Mouse (Mus musculus) CH12.LX (cell line): ENCODE results near the gene Rapgef2. TPM values are rescaled to one million over a fixed set of nuclear protein-coding genes. Genes with fewer than 3 reads are reported as not detected.

Experiments used
- DNase-seq: peaks from one replicate; pipeline ENCODE4 v3.0.0-alpha.2; 2013; ENCODE audit errors: extremely low read depth
- H3K27ac ChIP-seq: 2 replicates; pipeline ENCODE4 v1.5.1; 2012; ENCODE audit warnings: low read depth, mild to moderate bottlenecking, control low read depth, moderate library complexity; ENCODE audit not compliant: insufficient read depth
- H3K27me3 ChIP-seq: replicated peaks from 2 replicates; pipeline ENCODE3; 2012; ENCODE audit warnings: inconsistent platforms
- H3K36me3 ChIP-seq, 2 experiments: replicated peaks in 1 of 2; 2 replicates each; pipeline versions ENCODE3 to v1.6.1; 2012; ENCODE audit warnings: inconsistent platforms in 1 of 2, low read length in 1 of 2, mild to moderate bottlenecking in 1 of 2, mixed read lengths in 1 of 2, moderate library complexity in 1 of 2; ENCODE audit not compliant: control insufficient read depth in 1 of 2, insufficient read depth in 1 of 2
- H3K4me1 ChIP-seq, 2 experiments: 2 replicates each; pipeline ENCODE4 v1.6.1; 2012; ENCODE audit warnings: inconsistent platforms in 1 of 2, moderate library complexity in 1 of 2; ENCODE audit not compliant: insufficient read depth in 2 of 2, control insufficient read depth in 1 of 2
- H3K4me2 ChIP-seq: 2 replicates; pipeline ENCODE4 v1.6.1; 2012; ENCODE audit warnings: low read depth, mild to moderate bottlenecking, control low read depth; ENCODE audit not compliant: poor library complexity, insufficient read depth, severe bottlenecking
- H3K4me3 ChIP-seq, 3 experiments: fragments of 150-350 bp in 1 of 3; sonication (generic) in 1 of 3; replicated peaks in 1 of 3; 2 replicates each; pipeline versions ENCODE3 to v1.5.1; 2011 to 2012; ENCODE audit warnings: low read depth in 2 of 3, low read length in 2 of 3, mild to moderate bottlenecking in 2 of 3, moderate library complexity in 2 of 3, control low read depth in 1 of 3, improper control_type of control experiment in 1 of 3, inconsistent platforms in 1 of 3, mixed read lengths in 1 of 3; ENCODE audit not compliant: poor library complexity in 1 of 3
- H3K79me2 ChIP-seq: replicated peaks from 2 replicates; pipeline ENCODE4 v1.6.1; 2012; ENCODE audit warnings: mild to moderate bottlenecking, moderate library complexity; ENCODE audit not compliant: control insufficient read depth, poor library complexity, insufficient read depth, severe bottlenecking; ENCODE audit errors: extremely low read depth
- H3K9ac ChIP-seq: 2 replicates; pipeline ENCODE4 v1.6.1; 2012; ENCODE audit warnings: low read depth, mild to moderate bottlenecking, control low read depth, moderate library complexity; ENCODE audit not compliant: insufficient read depth
- H3K9me3 ChIP-seq: replicated peaks from 2 replicates; pipeline ENCODE3; 2012; ENCODE audit warnings: low read length, inconsistent platforms, mixed read lengths
- BHLHE40 ChIP-seq: IDR thresholded peaks from 2 replicates; pipeline ENCODE4 v1.6.1; 2011; ENCODE audit warnings: mild to moderate bottlenecking, low read depth, low read length, improper control_type of control experiment
- CHD1 ChIP-seq: IDR thresholded peaks from 2 replicates; pipeline ENCODE4 v1.6.1; 2012; ENCODE audit warnings: low read depth, low read length, improper control_type of control experiment, inconsistent platforms
- CHD2 ChIP-seq: IDR thresholded peaks from 2 replicates; pipeline ENCODE4 v1.6.1; 2011; ENCODE audit warnings: low read length, improper control_type of control experiment
- CTCF ChIP-seq, 2 experiments: IDR thresholded peaks in 1 of 2; conservative IDR thresholded peaks in 1 of 2; 2 replicates each; pipeline ENCODE4 v1.5.1; 2011 to 2012; ENCODE audit warnings: low read depth in 2 of 2, low read length in 2 of 2, improper control_type of control experiment in 1 of 2, inconsistent platforms in 1 of 2, mild to moderate bottlenecking in 1 of 2, moderate library complexity in 1 of 2
- E2F4 ChIP-seq: IDR thresholded peaks from 2 replicates; pipeline ENCODE4 v1.6.1; 2011; ENCODE audit warnings: low read depth, low read length, improper control_type of control experiment; ENCODE audit not compliant: insufficient replicate concordance
- EP300 ChIP-seq: IDR thresholded peaks from 2 replicates; pipeline ENCODE4 v1.6.1; 2011; ENCODE audit warnings: low read length, improper control_type of control experiment
- ETS1 ChIP-seq: conservative IDR thresholded peaks from 2 replicates; pipeline ENCODE4 v1.6.1; 2012; ENCODE audit warnings: low read depth, mild to moderate bottlenecking, inconsistent platforms, low read length, improper control_type of control experiment, moderate library complexity
- GABPA ChIP-seq: IDR thresholded peaks from 2 replicates; pipeline ENCODE4 v1.6.1; 2012; ENCODE audit warnings: low read depth, low read length, improper control_type of control experiment, inconsistent platforms; ENCODE audit not compliant: insufficient replicate concordance
- HCFC1 ChIP-seq: IDR thresholded peaks from 2 replicates; pipeline ENCODE4 v1.6.1; 2012; ENCODE audit warnings: low read depth, mild to moderate bottlenecking, inconsistent platforms, low read length, improper control_type of control experiment
- IRF4 ChIP-seq: IDR thresholded peaks from 2 replicates; pipeline ENCODE4 v1.6.1; 2014; ENCODE audit warnings: low read depth, mild to moderate bottlenecking, inconsistent platforms, low read length, improper control_type of control experiment
- JUN ChIP-seq: IDR thresholded peaks from 2 replicates; pipeline ENCODE4 v1.6.1; 2011; ENCODE audit warnings: low read depth, mild to moderate bottlenecking, low read length, improper control_type of control experiment, moderate library complexity; ENCODE audit not compliant: insufficient read depth
- JUND ChIP-seq: conservative IDR thresholded peaks from 2 replicates; pipeline ENCODE4 v1.6.1; 2011; ENCODE audit warnings: low read depth, low read length, improper control_type of control experiment
- KAT2A ChIP-seq: IDR thresholded peaks from 2 replicates; pipeline ENCODE4 v1.6.1; 2012; ENCODE audit warnings: low read length, improper control_type of control experiment, inconsistent platforms; ENCODE audit not compliant: insufficient replicate concordance
- MAFK ChIP-seq: IDR thresholded peaks from 2 replicates; pipeline ENCODE4 v1.6.1; 2011; ENCODE audit warnings: low read length, improper control_type of control experiment; ENCODE audit not compliant: insufficient replicate concordance
- MAX ChIP-seq: IDR thresholded peaks from 2 replicates; pipeline ENCODE4 v1.6.1; 2011; ENCODE audit warnings: low read length, improper control_type of control experiment
- MAZ ChIP-seq: IDR thresholded peaks from 2 replicates; pipeline ENCODE4 v1.6.1; 2012; ENCODE audit warnings: low read depth, mild to moderate bottlenecking, inconsistent platforms, low read length, improper control_type of control experiment, moderate library complexity
- MEF2A ChIP-seq: IDR thresholded peaks from 2 replicates; pipeline ENCODE4 v1.6.1; 2014; ENCODE audit warnings: low read depth, mild to moderate bottlenecking, inconsistent platforms, low read length, improper control_type of control experiment, borderline replicate concordance
- MYC ChIP-seq: IDR thresholded peaks from 2 replicates; pipeline ENCODE4 v1.6.1; 2011; ENCODE audit warnings: low read depth, mild to moderate bottlenecking, improper control_type of control experiment, low read length
- NELFE ChIP-seq: IDR thresholded peaks from 2 replicates; pipeline ENCODE4 v1.6.1; 2011; ENCODE audit warnings: low read depth, low read length, improper control_type of control experiment
- NRF1 ChIP-seq: IDR thresholded peaks from 2 replicates; pipeline ENCODE4 v1.6.1; 2014; ENCODE audit warnings: low read depth, mild to moderate bottlenecking, inconsistent platforms, low read length, improper control_type of control experiment, moderate library complexity
- PAX5 ChIP-seq: IDR thresholded peaks from 2 replicates; pipeline ENCODE4 v1.6.1; 2012; ENCODE audit warnings: low read length, inconsistent platforms, mixed read lengths
- POLR2A ChIP-seq: IDR thresholded peaks from 2 replicates; pipeline ENCODE4 v1.6.1; 2011; ENCODE audit warnings: low read depth, mild to moderate bottlenecking, improper control_type of control experiment, low read length
- RAD21 ChIP-seq: IDR thresholded peaks from 2 replicates; pipeline ENCODE4 v1.6.1; 2011; ENCODE audit warnings: low read depth, mild to moderate bottlenecking, low read length, improper control_type of control experiment, moderate library complexity
- RCOR1 ChIP-seq: conservative IDR thresholded peaks from 2 replicates; pipeline ENCODE4 v1.6.1; 2012; ENCODE audit warnings: low read depth, mild to moderate bottlenecking, inconsistent platforms, low read length, improper control_type of control experiment
- SMC3 ChIP-seq: IDR thresholded peaks from 2 replicates; pipeline ENCODE4 v1.6.1; 2011; ENCODE audit warnings: low read depth, low read length, improper control_type of control experiment
- UBTF ChIP-seq: IDR thresholded peaks from 2 replicates; pipeline ENCODE4 v1.6.1; 2012; ENCODE audit warnings: low read depth, mild to moderate bottlenecking, inconsistent platforms, low read length, improper control_type of control experiment, moderate library complexity
- USF2 ChIP-seq: conservative IDR thresholded peaks from 2 replicates; pipeline ENCODE4 v1.6.1; 2011; ENCODE audit warnings: low read depth, low read length, improper control_type of control experiment
- ZC3H11A ChIP-seq: IDR thresholded peaks from 2 replicates; pipeline ENCODE4 v1.6.1; 2012; ENCODE audit warnings: low read depth, mild to moderate bottlenecking, inconsistent platforms, low read length, improper control_type of control experiment
- ZKSCAN1 ChIP-seq: IDR thresholded peaks from 2 replicates; pipeline ENCODE4 v1.6.1; 2012; ENCODE audit warnings: low read depth, inconsistent platforms, low read length, improper control_type of control experiment, borderline replicate concordance
- ZNF384 ChIP-seq: IDR thresholded peaks from 2 replicates; pipeline ENCODE4 v1.6.1; 2012; ENCODE audit warnings: low read depth, low read length, improper control_type of control experiment, inconsistent platforms
- dilution Hi-C: fragments of 300-500 bp; cut with MboI; formaldehyde crosslinking; loops from 2 replicates; pipeline ENCODE4 v1.14.3; 2020; ENCODE audit warnings: low sequenced_read_pairs; ENCODE audit not compliant: extremely low pct_unique_long_range_greater_than_20kb, extremely low pct_ligation_motif_present
- in situ Hi-C: fragments of 300-500 bp; cut with MboI; formaldehyde crosslinking; loops from 3 replicates; pipeline ENCODE4 v1.14.3; 2019; ENCODE audit warnings: low sequenced_read_pairs, low pct_ligation_motif_present, low pct_unique_long_range_greater_than_20kb, mixed read lengths
- polyA plus RNA-seq: library from polyadenylated mRNA; unstranded; fragments of >175 nt; gene quantifications from 2 replicates; pipeline ENCODE4 v1.2.1, GENCODE M21; 2012; ENCODE audit warnings: low read depth; ENCODE audit not compliant: insufficient read length
- total RNA-seq, 2 experiments: library from RNA; depleted of rRNA; stranded (reverse); fragments of 300-350 nt in 1 of 2; fragments of >200 nt in 1 of 2; gene quantifications; 2 replicates each; pipeline ENCODE4 v1.2.3; 2012 to 2014

Rapgef2 gene
- total and polyA plus RNA-seq, 3 experiments, result 0.72 to 3.1 (median 2.6) TPM

DNA sequence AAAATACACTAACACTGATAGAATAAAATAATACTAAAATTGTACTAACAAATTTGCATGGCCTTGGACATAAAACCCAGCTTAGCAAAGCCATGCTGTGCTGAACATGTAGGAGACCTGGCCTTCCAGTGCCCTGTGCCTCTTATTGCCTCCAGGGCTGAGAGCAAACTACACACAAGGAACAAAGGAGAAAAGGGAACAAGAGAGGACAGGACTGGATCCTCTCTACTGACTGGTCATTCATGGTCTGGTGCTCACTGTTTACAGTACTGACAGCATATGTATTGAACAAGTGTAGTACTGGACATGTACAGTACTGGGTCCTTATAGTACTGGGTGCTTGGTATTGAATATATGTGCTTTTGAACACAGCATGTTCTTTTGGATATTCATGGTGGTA, 58.0 kb downstream of the Rapgef2 start:
- Histone ChIP-seq H3K9me3 (no peaks in the 10 kb centered on the region), H3K9ac (no peak overlapping the region), H3K79me2 (no peaks in the 10 kb centered on the region), H3K4me2 (no peak overlapping the region), H3K4me3 (no peak overlapping the region), H3K27ac (no peak overlapping the region), H3K36me3 (no peaks in the 10 kb centered on the region), H3K4me1 (no peaks in the 10 kb centered on the region), H3K27me3 (no peaks in the 10 kb centered on the region)
- TF ChIP-seq RCOR1, result no peak
- no peak for TF ChIP-seq IRF4
- no peak for TF ChIP-seq MAX
- TF ChIP-seq JUN, result no peak
- no peak for TF ChIP-seq KAT2A
- TF ChIP-seq POLR2A, result no peak
- TF ChIP-seq GABPA, result no peak
- no peak for TF ChIP-seq JUND
- TF ChIP-seq MAFK, result no peak
- no peak for TF ChIP-seq USF2
- TF ChIP-seq PAX5, result no peak
- no peak for TF ChIP-seq NRF1
- no peak for TF ChIP-seq MYC
- no peak for TF ChIP-seq CHD1
- TF ChIP-seq MAZ, result no peak
- no peak for TF ChIP-seq ZC3H11A
- no peak for TF ChIP-seq UBTF
- no peak for TF ChIP-seq ZNF384
- TF ChIP-seq RAD21, result no peak
- dilution Hi-C loops (no loop called here), in situ Hi-C loops (no loop called here)
- DNase-seq, result no peak

DNA sequence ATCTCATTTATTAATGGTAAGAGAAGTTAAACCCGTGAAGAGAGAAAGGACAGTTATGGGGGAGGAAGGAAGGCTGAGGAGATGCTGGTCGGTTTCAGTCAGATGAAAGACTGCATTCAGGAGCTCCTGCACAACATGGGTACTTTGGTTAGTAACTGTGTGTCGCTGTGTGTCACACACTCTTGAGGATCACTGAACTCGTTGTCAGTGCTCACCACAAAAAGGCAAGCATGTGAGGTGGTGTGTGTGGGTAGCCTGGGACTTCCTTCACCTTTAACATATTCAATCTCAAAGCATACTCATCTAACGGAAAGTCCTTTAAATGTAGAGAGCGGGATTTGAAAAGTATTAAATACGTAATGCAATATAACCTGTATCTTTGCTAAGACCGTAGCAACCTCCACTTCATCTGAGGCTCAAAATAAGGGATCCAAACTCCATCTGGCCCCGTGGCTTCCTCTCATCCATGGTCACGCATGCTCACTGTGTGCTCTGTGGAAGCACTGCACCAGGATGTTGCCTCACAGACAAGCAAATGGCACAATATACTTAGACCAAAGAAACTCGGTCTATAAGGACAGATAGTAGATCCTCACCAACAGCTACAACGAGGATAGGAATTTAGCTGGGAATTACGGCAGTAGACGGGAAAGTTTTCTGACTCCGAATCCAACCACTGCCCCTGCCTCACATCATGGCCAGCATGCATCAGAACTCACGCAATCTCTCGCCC, 58.8 kb downstream of the Rapgef2 start:
- H3K4me2 ChIP-seq, result no peak overlapping the region
- no peaks in the 10 kb centered on the region for H3K9me3 ChIP-seq
- no peak overlapping the region for H3K27ac ChIP-seq
- no peak overlapping the region for H3K9ac ChIP-seq
- TF ChIP-seq E2F4 (no peak), NELFE (no peak), BHLHE40 (no peak), ETS1 (no peak), MYC (no peak), ZNF384 (no peak), ZC3H11A (no peak), MAZ (no peak), RAD21 (no peak), MAX (no peak), EP300 (no peak), IRF4 (no peak), CHD2 (no peak), RCOR1 (no peak), ZKSCAN1 (no peak), USF2 (no peak), CTCF (conservative IDR thresholded peaks at IDR 0.05 in 1 of 2, IDR thresholded peaks at IDR 0.05 in 1 of 2; ENCODE audit: low read depth in 2 of 2, low read length in 2 of 2) (no peak), HCFC1 (no peak), MEF2A (no peak), SMC3 (no peak)
- dilution Hi-C loops (no loop called here), in situ Hi-C loops (no loop called here)
- H3K79me2 ChIP-seq, result no peaks in the 10 kb centered on the region
- H3K4me1 ChIP-seq, result no peaks in the 10 kb centered on the region
- H3K4me3 ChIP-seq, result no peak overlapping the region
- DNase-seq, result no peak
- no peaks in the 10 kb centered on the region for H3K27me3 ChIP-seq
- no peaks in the 10 kb centered on the region for H3K36me3 ChIP-seq
